Mouse (Mus musculus) spleen, postnatal 14 days (tissue): Measurements from ENCODE around the gene Fbxw21.

Source experiments
- DNase-seq, 2 experiments: peaks; one replicate each; pipeline ENCODE4 v3.0.0; 2021 to 2022; ENCODE audit warnings: low spot score in 2 of 2

Gene Fbxw21

GRCm38 (mm10) chr9:109111591-109111990, 50.2 kb downstream of the Fbxw21 start:
- DNase-seq: peak in 1 of 2 experiments; percentile 5

GRCm38 (mm10) chr9:109111101-109111500, 50.7 kb downstream of the Fbxw21 start:
- no peak for DNase-seq

GRCm38 (mm10) chr9:109110240-109110639, 51.6 kb downstream of the Fbxw21 start:
- DNase-seq: no peak

GRCm38 (mm10) chr9:109107341-109107740, 54.5 kb downstream of the Fbxw21 start:
- no peak for DNase-seq

GRCm38 (mm10) chr9:109105648-109106047, 56.2 kb downstream of the Fbxw21 start:
- no peak for DNase-seq

GRCm38 (mm10) chr9:109105011-109105410, 56.8 kb downstream of the Fbxw21 start:
- no peak for DNase-seq

- no peak for DNase-seq
Measured at GRCm38 (mm10) chr9:109104083-109104482, 57.8 kb downstream of the Fbxw21 start.

- no peak for DNase-seq
Measured at GRCm38 (mm10) chr9:109103250-109103649, 58.6 kb downstream of the Fbxw21 start.

GRCm38 (mm10) chr9:109102541-109102940, 59.3 kb downstream of the Fbxw21 start:
- no peak for DNase-seq

GRCm38 (mm10) chr9:109101933-109102445, 59.9 kb downstream of the Fbxw21 start:
- no peak for DNase-seq

GRCm38 (mm10) chr9:109100307-109100928, 61.4 kb downstream of the Fbxw21 start:
- DNase-seq: no peak

GRCm38 (mm10) chr9:109098969-109099368, 62.9 kb downstream of the Fbxw21 start:
- no peak for DNase-seq

- DNase-seq: no peak
Measured at GRCm38 (mm10) chr9:109098366-109098765, 63.5 kb downstream of the Fbxw21 start.

GRCm38 (mm10) chr9:109097831-109098230, 64.0 kb downstream of the Fbxw21 start:
- DNase-seq: no peak

- DNase-seq: no peak
Measured at GRCm38 (mm10) chr9:109097291-109097690, 64.5 kb downstream of the Fbxw21 start.

- DNase-seq: no peak
Measured at GRCm38 (mm10) chr9:109096856-109097255, 65.0 kb downstream of the Fbxw21 start.

GRCm38 (mm10) chr9:109096251-109096661, 65.6 kb downstream of the Fbxw21 start:
- DNase-seq: no peak

- peak in 1 of 2 experiments; percentile 18 for DNase-seq
Measured at GRCm38 (mm10) chr9:109095137-109095982, 66.5 kb downstream of the Fbxw21 start, which contains the start of gene Plxnb1. Gene Plxnb1, plus strand, starts transcription at chr9:109095389.

GRCm38 (mm10) chr9:109094553-109095136, 67.2 kb downstream of the Fbxw21 start:
- DNase-seq: no peak

- no peak for DNase-seq
Measured at GRCm38 (mm10) chr9:109093786-109094552, 67.9 kb downstream of the Fbxw21 start.

GRCm38 (mm10) chr9:109092799-109093198, 69.0 kb downstream of the Fbxw21 start:
- DNase-seq: no peak

GRCm38 (mm10) chr9:109091802-109092201, 70.0 kb downstream of the Fbxw21 start:
- no peak for DNase-seq
